In the genomic region with DNA sequence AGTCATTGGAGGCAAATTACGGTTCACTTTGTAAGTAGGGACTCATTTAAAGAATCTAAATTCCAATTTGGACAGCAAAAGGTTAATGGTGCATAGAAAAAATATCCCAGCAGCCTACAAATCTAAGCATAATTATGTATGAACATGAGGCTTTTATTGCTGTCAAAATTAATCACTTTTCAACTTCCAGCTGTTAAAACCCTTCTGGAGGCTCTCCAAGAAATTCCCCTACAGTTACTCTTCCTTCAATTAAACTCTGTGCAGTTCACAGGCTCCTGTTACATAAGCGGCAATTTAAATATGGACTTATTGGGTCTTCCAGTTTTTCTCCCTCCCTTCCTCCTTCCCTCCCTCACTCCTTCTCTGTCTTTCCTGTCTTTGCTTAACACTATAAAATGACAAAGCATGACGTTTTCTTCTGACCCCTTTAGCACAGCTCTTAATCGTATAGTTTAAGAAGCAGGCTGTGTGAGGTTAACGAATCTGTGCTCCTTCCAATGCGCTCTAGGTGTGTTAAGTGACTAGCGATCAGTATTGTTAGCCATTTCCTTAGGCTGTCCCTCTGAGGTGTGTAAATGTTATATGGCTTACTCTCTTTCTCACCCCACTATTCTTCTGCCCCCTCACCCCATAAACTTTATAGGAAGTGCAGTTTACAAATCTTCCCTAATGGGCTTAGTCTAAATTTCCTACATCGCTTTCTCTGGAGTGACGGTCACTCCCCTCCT, we compare ENCODE assay signal across 13 mouse cellular contexts.
DNase-seq lines count a peak whose midpoint lies in the region; ATAC-seq and TF ChIP-seq lines count a peak whose summit lies in the region.
"Had no signal": no experiment of that assay in that cellular context is flagged by ENCODE, and none has a peak within 500 bp of the region (broad histone marks: within the 10 kb centered on the region; RNA-seq: fewer than 3 reads in every experiment).

No protein-coding gene starts in this region.

- H3K36me3 ChIP-seq in kidney, embryonic 14.5 days (ENCODE audit: control insufficient read depth, insufficient read depth, low read length) = no peaks in the 10 kb centered on the region
- peaks cover 100% of the 10 kb centered on the region for H3K36me3 ChIP-seq in E14TG2a.4 (ENCODE audit: insufficient read depth, low read length)
- H3K36me3 ChIP-seq in limb, embryonic 10.5 days = no peaks in the 10 kb centered on the region
- H3K36me3 ChIP-seq: heart, embryonic 15.5 days had no signal

- no peak for TF ChIP-seq CTCF in E14TG2a.4 (conservative IDR thresholded peaks at IDR 0.05; ENCODE audit: low read length)

- H3K4me3 ChIP-seq in kidney, embryonic 14.5 days (ENCODE audit: low read length) = no peak overlapping the region
- peak overlapping the region; percentile 96 for H3K4me3 ChIP-seq in E14TG2a.4 (replicated peaks; ENCODE audit: low read length)
- H3K4me3 ChIP-seq in limb, embryonic 10.5 days = 0 out of 2 replicates have a peak overlapping the region, but pooled peaks have one; percentile 3
- H3K4me3 ChIP-seq: heart, embryonic 15.5 days had no signal

- H3K4me1 ChIP-seq in kidney, embryonic 14.5 days (ENCODE audit: control insufficient read depth, insufficient read depth, low read length) = peaks cover 17% of the 10 kb centered on the region
- peaks cover 72% of the 10 kb centered on the region for H3K4me1 ChIP-seq in E14TG2a.4 (replicated peaks; ENCODE audit: low read depth, low read length)
- peaks cover 55% of the 10 kb centered on the region for H3K4me1 ChIP-seq in limb, embryonic 10.5 days

- no peak; the same call in 1 of the 2 replicates for ATAC-seq in kidney, embryonic 14.5 days (ENCODE audit: low FRiP score, low TSS enrichment)
- ATAC-seq: activated CD4-positive, CD25-positive, alpha-beta regulatory T cell, adult 4 months had no signal

- H3K27ac ChIP-seq in kidney, embryonic 14.5 days (ENCODE audit: low read depth, low read length) = no peak overlapping the region
- H3K27ac ChIP-seq in limb, embryonic 10.5 days = no peak overlapping the region
- H3K27ac ChIP-seq: heart, embryonic 15.5 days had no signal

- 18% methylated on average over 9 of the region's 9 CpGs for WGBS in kidney, embryonic 14.5 days
- 37% methylated on average over 9 of the region's 9 CpGs for WGBS in limb, embryonic 10.5 days

- H3K9ac ChIP-seq in kidney, embryonic 14.5 days (ENCODE audit: low read depth, low read length) = 0 out of 2 replicates have a peak overlapping the region, but pooled peaks have one; percentile 18
- H3K9ac ChIP-seq: heart, embryonic 15.5 days had no signal

- H3K9me3 ChIP-seq in kidney, embryonic 14.5 days (ENCODE audit: control insufficient read depth, low read length) = no peaks in the 10 kb centered on the region
- no peaks in the 10 kb centered on the region for H3K9me3 ChIP-seq in E14TG2a.4 (ENCODE audit: low read length)
- H3K9me3 ChIP-seq in limb, embryonic 10.5 days (replicated peaks) = no peaks in the 10 kb centered on the region
- H3K9me3 ChIP-seq: heart, embryonic 15.5 days had no signal

- H3K27me3 ChIP-seq in kidney, embryonic 14.5 days (ENCODE audit: control insufficient read depth, insufficient read depth, low read length) = no peaks in the 10 kb centered on the region; the same call in 1 of the 2 replicates
- no peaks in the 10 kb centered on the region for H3K27me3 ChIP-seq in E14TG2a.4 (ENCODE audit: insufficient read depth, low read length)
- H3K27me3 ChIP-seq in limb, embryonic 10.5 days (ENCODE audit: low read depth, poor library complexity, severe bottlenecking) = peaks cover 6% of the 10 kb centered on the region; the same call in 1 of the 2 replicates
- H3K27me3 ChIP-seq: CH12.LX; heart, embryonic 15.5 days had no signal

- DNase-seq in kidney, postnatal 25 days = no peak
- DNase-seq in NIH3T3 (ENCODE audit: low read depth) = peak; percentile 22
- no peak for DNase-seq in limb, embryonic 10.5 days (ENCODE audit: low spot score)
- no peak for DNase-seq in adrenal gland, postnatal 4 days (ENCODE audit: low spot score in 2 of 2)
- DNase-seq in embryo, embryonic 10.5 days (ENCODE audit: low spot score) = no peak
- DNase-seq: cerebellum, postnatal 14 days; gastrocnemius, postnatal 25 days; thymus, postnatal 25 days had no signal

- H3K4me2 ChIP-seq in kidney, embryonic 14.5 days (replicated peaks; ENCODE audit: low read depth, low read length) = peak overlapping the region; percentile 11; the same call in 1 of the 2 replicates
- H3K4me2 ChIP-seq: heart, embryonic 15.5 days had no signal
